Mouse (Mus musculus): ENCODE data around the gene Zfp330.

DNA sequence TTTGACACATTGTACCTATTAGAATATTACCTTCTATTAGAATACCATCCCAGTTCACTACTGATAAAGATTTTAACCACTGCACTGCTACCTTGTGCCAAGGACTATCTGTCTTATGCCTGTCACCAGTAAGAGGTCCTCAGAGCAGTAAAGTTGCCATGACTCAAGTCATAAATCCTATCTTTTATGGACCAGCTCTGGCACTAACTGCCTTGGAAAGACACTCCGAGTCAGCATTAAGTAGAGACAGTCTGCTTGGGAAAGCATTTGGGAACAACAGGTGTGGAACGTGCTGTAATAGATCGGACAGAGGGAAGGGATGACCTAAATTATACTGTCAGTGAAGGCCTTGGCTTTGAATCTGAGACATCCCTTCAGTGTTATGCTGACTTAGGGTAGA, 4.0 kb upstream of the Zfp330 start:
- TF ChIP-seq CTCF (IDR thresholded peaks at IDR 0.05; ENCODE audit: low read depth) (no peak), EP300 (IDR thresholded peaks at IDR 0.05; ENCODE audit: low read depth) (no peak)
